Mouse (Mus musculus) spleen, adult 2 months (tissue): Measurements from ENCODE around the gene Ece1.

ENCODE experiments used
- CTCF ChIP-seq: fragments of 200-500 bp; IDR thresholded peaks from 2 replicates; pipeline ENCODE4 v1.5.1; 2011; ENCODE audit warnings: mild to moderate bottlenecking, inconsistent platforms; ENCODE audit not compliant: insufficient read depth, insufficient read length, insufficient replicate concordance; ENCODE audit errors: extremely low read depth
- POLR2A ChIP-seq: fragments of 200-500 bp; IDR thresholded peaks from 2 replicates; pipeline ENCODE4 v1.6.1; 2011; ENCODE audit warnings: low read depth, low read length, inconsistent platforms

DNA sequence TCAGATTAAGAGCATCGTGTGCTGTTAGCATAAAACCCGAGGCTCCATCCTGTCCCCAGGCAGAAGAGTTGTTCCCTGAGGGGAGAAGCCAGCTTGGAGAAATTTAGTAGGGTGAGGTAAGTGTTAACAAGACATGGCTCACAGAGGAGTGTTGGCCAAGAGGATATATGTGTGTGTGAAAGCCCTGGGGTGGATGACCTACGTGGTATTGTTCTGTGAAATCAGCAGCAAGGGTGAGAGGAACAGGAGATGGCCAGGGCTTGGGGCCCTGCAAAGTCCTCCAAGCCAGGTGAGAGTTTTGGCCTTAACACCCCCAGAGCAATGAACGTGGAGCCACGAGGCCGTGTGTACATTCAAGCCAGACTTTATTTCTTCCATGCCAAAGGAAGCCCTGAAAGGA, 14.8 kb downstream of the Ece1 start:
- no peak for TF ChIP-seq CTCF
- TF ChIP-seq POLR2A: no peak
